Mouse (Mus musculus) heart, adult 2 months (tissue): Measurements from ENCODE around the gene Tmem177.

Experiments used
- CTCF ChIP-seq: fragments of 200-600 bp; IDR thresholded peaks from 2 replicates; pipeline ENCODE4 v1.8.1; 2022; ENCODE audit warnings: antibody characterized with exemption, mild to moderate bottlenecking, moderate library complexity
- EP300 ChIP-seq: fragments of 200-500 bp; IDR thresholded peaks from 2 replicates; pipeline ENCODE4 v1.6.1; 2011; ENCODE audit warnings: low read depth, low read length, control low read depth; ENCODE audit not compliant: insufficient read depth
- POLR2A ChIP-seq: fragments of 200-500 bp; IDR thresholded peaks from 2 replicates; pipeline ENCODE4 v1.6.1; 2011; ENCODE audit warnings: mild to moderate bottlenecking, low read depth, low read length, control low read depth; ENCODE audit not compliant: insufficient read depth

DNA sequence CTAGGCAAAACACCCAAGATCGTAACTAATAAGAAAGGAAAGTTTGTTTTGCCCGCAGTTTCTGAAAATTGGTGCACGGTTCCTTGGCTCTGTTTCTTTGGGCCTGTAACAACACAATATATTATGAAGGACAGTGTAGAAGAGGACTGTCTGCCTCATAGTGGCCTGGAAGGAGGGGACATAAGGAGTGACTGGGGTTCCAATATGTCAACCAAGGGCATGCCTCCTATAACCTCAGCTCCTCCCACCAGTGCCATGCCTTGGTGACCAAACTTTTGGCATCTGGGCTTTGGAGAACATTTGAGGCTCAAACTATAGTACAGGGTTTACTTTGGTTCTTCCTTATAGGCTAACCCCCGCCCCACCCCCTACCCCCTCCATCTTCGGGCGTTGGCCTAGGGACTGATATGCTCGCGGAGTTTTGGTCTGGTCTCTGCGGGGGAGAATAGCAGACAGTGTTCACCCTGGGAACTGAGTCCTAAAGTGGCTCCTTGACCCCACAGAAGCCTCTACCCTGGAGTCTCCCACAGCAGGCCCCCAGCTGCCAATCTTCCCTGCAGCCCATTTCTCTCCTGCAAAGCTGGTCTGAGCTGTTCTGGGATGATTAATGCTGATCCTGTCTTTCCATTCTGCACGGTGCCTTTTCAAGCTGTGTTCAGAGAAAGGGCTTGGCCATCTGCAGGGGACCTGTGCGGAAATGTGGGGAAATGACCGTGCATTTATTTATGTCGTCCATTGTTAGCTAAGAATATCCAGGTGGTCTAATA is 44.4 kb downstream of the Tmem177 start:
- TF ChIP-seq EP300 (no peak), CTCF (no peak), POLR2A (no peak)
